Mouse (Mus musculus) spleen, adult 2 months (tissue): ENCODE results near the gene Tfec.

Experiments
- CTCF ChIP-seq: fragments of 200-500 bp; IDR thresholded peaks from 2 replicates; pipeline ENCODE4 v1.5.1; 2011; ENCODE audit warnings: mild to moderate bottlenecking, inconsistent platforms; ENCODE audit not compliant: insufficient read depth, insufficient read length, insufficient replicate concordance; ENCODE audit errors: extremely low read depth
- POLR2A ChIP-seq: fragments of 200-500 bp; IDR thresholded peaks from 2 replicates; pipeline ENCODE4 v1.6.1; 2011; ENCODE audit warnings: low read depth, low read length, inconsistent platforms

DNA sequence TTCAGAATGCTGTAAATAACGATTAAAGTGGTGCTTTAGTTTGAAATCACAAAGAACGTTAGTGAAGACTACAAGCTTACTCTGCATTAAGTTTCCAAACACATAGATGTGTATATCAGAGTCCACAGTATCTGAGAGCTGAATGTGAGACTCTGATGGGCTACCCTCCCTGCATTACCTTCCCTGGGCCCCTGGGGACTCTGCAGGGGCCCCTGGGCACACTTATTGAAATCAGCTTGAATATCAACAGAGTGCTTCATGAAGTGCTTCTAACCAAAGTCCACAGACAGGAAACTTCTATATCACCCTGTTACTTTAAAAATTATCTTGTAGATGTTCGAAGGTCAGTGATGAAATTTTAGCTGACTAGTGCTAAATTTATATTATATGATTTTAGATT, 36.2 kb downstream of the Tfec start:
- TF ChIP-seq CTCF (no peak), POLR2A (no peak)
